Mouse (Mus musculus) gastrocnemius, postnatal 25 days (tissue): Measurements from ENCODE around the gene Mtfr2. TPM values are rescaled to one million over a fixed set of nuclear protein-coding genes. Genes with fewer than 3 reads are reported as not detected.

Experiments used
- DNase-seq: peaks from one replicate; pipeline ENCODE4 v3.0.0; 2022
- total RNA-seq, 2 experiments: library from RNA; stranded (reverse); gene quantifications; 1 replicate in 1 of 2; 2 replicates in 1 of 2; pipeline ENCODE4 v1.2.3; 2021

Gene Mtfr2
- total RNA-seq, 2 experiments from 2014 or later: not detected

DNA sequence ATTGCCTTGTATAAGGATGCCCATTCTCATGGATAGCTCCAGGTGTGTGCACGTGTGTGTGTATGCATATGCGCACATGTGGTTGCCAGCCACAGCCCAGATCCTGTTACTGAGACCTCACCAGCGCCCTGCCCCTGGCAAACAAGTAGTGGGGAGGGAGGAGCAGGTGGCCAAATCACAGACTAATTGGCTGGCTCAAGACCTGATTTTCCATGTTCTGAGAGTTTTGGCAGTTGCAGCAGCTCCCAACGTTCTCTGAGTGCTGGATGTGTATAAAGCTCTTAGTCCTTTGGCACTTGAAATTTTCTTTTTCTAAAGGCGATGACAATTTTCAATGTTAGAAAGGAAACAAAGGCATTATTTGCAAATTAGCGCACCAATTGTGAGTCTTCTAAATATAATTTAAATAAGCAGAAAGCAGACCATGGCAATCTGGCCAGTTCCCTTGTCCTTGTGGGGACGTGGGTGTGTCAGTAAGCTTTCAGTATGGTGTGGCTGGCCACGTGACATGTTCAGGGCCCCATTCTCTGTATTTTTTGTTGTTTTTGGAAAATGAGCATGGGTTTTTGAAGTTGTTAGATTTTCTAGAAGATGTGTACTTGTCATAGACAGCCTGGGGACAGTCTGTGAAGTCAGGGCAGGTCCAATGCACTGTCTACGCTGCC is 31.6 kb downstream of the Mtfr2 start:
- peak; percentile 54 for DNase-seq

DNA sequence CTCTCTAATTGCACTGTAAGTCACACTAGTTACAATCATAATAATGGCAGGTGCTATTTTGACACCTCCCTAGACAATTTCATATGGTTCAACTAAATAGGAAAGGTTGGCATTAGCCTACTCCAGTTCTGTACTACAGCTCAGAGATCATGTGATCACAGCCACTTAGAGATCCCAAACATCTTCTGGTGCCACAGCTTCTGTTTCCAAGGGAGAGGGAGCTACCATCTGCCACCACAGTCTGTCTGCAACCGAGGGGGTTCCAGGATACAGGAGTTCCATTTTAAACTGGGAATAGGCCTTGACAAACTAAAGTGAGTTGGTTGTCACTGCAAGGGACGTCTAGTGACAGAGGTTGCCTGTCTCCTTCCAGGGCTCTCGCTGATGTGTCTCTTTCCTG is 33.2 kb downstream of the Mtfr2 start:
- DNase-seq: no peak

DNA sequence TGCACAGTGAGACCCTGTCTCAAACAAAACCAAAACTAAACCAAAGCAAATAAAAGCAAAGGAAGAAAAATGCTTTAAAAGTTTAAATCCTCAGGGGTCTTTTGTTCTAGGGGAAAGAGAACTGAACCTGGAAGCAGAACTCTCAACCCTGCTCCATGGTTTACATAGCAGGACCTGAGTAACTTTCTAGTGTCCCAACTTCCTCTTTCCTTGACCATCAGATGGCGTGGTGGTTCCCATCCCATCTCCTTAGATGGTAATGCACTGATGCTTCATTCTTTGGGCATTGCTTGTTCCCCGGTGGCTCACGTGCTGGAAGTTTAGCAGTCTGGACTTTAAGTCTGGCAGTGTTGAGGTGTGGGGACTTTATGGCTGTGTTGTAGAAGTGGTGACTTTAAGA is 33.8 kb downstream of the Mtfr2 start:
- no peak for DNase-seq

DNA sequence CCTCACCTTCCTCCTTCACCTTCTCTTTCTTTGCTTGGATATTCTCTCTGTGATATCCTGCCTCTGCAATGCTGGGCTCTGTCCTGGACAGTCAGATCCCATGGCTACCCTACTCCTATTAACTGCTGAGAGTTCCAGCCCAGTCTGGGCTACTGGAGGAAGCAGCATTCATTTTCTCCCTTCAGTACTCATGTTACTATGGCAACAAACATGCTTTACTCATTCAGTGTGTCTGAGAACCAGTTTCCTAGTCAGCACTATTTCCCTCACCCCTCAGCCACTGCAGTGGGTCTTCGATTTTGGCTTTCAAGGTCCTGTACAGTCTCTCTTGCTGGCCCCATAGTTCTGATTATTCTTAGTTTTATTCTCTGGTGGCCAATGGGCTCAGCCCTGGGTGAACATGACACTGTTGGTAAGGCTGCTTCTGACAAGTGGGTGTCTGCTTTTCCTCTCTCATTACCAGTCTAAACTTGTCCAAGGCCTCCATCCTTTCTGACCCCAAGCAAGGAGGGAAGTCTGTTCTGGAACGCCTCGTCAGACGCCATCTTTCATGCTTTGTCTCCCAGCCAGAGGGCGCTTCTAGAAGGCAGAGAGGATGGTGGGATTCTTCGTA is 35.3 kb downstream of the Mtfr2 start:
- no peak for DNase-seq

DNA sequence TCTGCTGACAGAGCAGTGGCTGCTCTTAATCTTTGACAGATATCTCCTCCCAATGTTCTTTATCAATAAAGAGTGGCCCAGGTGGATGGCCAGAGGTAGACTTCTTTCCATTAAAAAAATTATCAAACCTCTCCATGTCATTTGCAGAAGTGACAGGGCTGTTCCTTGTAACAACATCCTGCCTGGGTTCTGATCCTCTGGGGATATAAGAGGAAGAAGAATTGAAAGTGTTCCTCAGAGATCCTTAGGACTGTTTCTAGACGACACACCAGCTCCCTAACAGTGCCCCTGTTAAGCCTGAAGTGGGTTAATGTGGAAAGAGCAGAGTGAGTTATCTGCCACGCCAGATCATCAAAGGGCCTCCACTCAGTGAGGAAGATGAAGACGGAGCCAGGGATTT is 43.0 kb downstream of the Mtfr2 start:
- DNase-seq: no peak

DNA sequence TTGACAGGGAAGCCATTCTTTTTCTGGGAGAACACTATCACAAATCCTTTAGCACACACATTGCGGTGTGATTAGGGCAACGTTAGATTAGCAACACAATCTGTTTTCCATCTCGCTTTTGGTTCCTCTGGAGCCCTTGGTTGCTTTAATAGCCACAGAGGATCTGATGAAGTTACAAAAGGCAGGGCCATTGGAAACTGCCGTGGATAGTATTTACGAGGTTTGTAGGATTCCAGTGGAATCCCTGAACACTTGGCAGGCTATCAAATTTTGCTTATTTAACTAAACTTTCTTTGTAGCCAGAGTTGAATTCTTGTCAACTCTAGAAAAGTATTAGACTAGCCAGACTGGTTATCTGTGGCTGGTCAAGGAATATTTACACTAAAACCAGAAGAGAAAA is 47.2 kb downstream of the Mtfr2 start:
- DNase-seq: no peak

DNA sequence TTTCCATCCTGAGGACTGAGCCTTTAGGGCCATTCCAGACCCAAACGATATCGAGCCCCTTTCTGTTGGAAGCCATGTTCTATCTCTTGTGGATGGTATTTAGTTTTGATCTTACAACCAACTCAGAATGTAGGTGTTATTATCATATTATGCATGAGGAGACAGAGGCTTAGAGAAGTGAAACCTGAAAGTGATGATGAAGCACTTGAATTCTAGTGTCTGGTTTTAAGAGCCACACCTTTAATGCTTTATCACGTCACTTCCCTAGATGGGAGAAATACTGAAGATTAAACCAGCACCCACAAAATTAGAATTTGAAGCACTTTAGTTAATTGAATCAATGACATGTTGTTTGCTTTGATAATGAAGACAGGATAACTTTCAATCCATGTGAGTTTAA is 48.2 kb downstream of the Mtfr2 start:
- no peak for DNase-seq

DNA sequence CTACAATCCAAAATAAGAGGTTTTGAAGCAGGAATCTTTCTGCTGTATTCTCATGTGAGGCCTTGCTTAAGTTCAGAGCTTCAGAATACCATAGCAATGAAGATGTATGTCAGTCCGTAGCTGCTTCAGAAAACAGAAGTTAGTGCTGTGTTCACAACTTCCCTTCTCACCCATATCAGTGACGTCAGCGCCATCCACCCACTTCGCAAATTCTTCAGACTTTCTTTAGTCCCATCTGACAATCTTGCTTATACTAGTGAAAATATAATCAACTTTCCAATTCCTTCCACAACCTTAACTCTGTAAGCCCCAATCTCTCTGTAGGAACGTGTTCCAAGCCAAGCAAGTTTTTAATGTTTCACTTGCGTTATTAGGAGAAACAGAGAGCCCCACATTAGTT is 50.7 kb downstream of the Mtfr2 start:
- DNase-seq: no peak

DNA sequence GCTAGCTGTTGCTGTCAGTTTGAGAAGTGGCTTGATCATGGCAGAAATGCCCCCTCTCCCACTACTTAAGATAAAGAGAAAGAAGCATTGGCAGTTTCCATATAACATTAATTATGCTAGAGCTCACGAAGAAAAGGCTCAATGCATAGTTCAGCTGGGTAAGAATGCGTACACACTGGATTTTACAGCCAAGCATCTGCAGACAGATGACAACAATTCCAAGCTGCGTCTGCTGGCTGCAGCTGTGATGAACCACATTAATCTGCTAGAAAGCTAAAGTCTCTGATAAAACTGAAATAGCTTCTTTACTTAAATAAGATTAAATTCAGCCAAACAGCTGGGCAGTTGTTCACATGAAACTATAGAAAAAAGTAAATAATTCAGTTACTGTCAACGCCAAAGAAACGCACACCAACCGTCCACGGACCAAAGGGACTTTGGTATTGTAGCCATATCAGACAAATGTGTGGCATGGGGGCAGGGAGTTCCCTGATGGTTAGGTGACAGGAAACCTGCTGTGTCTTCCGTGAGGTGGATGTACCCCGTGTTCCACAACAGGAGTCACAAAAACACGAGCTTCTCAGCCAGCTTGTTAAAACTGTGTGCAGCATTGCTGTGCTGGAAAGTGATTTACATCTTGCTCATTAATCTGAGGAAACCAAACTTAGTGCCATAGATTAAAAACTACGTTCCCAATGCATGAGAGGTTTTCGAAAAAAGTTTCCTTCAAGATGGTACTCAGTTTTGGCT is 51.2 kb downstream of the Mtfr2 start:
- no peak for DNase-seq

DNA sequence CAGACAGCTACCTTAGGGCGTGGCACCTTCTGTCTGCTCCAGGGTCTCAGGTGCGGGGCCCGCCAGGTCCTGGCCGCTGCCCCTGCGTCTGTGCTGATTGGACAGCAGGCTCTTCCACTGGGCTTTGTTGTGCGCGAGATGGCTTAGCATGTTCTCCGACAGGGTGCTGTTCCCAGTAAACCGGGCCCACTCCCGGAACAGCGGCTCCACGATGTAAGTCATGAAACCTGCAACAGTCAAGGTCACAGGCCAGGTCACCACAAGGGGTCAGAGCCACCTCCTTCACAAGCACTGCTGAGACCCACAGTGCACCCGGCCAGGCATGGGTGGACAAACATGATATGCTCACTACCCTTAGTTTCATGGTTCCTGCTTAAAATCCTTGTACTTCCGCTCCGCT is 52.8 kb downstream of the Mtfr2 start:
- DNase-seq: no peak

DNA sequence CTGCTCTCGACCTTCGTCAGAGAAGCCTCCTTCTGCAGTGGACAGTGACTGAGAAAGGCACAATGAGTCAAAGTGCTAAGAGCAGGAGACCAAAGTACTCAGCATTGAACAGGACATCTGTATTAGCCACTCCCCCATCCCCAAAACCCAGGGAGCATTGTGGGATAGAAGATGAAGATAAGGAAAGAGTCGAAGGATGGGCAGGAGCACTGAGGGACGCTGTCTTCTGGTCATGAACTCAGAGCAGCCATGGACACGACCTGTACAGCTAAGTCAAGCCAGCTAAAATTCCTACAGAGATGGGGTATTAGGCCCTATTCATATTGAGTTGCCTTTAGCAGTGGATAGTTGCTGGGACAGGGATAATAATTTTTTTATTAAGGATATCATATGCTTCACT is 55.4 kb downstream of the Mtfr2 start:
- DNase-seq: no peak

DNA sequence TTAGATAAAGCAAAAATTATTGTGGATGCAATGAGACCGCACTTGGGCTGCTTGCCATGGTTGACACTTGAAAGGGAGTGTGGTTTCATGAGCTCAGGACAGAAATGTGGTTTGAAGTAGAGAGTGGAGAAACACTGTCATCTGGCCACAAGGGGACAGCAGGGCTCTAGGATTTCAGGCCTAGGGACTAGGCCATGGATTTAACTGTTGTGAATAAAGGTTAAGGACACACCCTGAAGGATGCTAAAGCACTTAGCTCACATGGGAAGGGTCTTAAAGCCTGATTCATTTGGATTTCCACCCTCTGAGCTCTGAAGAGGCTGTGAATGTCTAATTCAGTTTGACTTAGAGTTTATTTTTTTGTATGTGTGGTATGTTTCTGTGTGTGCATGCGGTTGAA is 57.9 kb downstream of the Mtfr2 start:
- DNase-seq: peak; percentile 12

DNA sequence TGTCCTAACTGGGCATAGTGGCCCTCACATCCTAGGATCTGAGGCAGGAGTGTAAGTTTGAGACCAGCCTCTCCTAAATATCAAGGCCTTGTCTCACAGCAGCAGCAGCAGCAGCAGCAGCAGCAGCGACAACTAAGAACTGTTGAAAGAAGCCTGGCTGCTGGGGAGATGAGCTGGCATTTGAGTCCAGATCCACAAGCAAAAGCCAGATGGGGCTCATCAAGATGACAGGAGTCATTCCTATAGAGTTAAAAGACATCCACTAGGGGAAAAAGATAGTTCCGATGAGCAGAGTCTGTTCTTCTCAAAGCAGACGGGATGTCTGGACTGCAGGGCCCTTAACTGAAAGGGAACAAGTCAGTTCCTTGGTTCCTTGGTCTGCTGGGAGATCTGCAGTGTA is 60.8 kb downstream of the Mtfr2 start:
- no peak for DNase-seq

DNA sequence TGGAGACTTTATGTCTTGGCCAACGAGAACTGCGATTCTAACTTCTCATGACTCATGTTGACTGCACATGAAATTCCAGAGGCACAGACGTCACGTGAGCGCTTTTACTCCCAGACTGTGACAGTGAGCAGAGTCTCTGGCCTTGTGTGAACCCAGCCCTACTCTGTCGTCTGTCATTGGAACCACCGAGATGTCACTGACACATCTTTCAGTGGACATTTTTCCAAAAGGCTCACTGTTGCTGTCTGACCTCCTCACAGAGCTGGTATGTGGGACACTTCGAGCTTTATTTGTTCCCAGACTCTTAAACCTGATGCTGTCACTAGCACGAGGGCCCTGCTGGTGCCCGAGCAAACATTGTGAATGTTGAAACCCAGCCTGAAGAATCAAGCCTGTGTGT is 61.6 kb downstream of the Mtfr2 start:
- no peak for DNase-seq

Other genes starting within 250 kb of the Mtfr2 start
- gene Map7, start 199.3 kb upstream of the Mtfr2 start, total RNA-seq: 1 to 10 TPM; 2.3 to 3.7 TPM
- gene Bclaf1, start 35.3 kb upstream of the Mtfr2 start, total RNA-seq: 10 to 100 TPM; 38.3 to 39.3 TPM